Mouse (Mus musculus) v-Abl transformed pro-B cells (cell line): Measurements from ENCODE around the gene Mamstr.

ENCODE experiments used
- in situ Hi-C, 2 experiments: fragments of 400-800 bp; cut with MboI; formaldehyde crosslinking; loops; one replicate each; pipeline ENCODE4 v1.15.1; 2025; ENCODE audit not compliant: unreplicated experiment in 2 of 2

Mamstr gene

DNA sequence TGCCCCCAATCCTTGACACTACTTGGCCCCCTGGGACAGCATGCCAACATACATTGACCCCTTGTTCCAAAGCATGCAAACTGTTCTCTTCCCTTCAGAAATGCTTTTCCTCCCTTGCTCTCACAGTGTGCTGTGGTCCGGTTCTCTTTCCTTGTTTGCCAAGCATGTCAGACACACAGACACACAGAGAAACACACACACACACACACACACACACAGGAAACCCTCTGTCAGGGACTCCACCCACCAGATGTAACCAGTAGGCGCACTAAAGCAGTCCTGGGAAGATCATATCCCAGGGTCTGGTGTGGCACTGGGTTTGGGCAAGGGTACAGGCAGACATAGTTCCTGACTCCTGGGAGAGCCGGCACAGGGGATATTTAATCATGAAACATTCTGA, 47.1 kb downstream of the Mamstr start:
- in situ Hi-C loops = loop anchor here (10.0 to 25.0 kb wide), 2 partner anchors 92 to 225 kb away; partner anchors contain the start of genes Bax (in 1 of the 2) and Ftl1 (in 1 of the 2)

DNA sequence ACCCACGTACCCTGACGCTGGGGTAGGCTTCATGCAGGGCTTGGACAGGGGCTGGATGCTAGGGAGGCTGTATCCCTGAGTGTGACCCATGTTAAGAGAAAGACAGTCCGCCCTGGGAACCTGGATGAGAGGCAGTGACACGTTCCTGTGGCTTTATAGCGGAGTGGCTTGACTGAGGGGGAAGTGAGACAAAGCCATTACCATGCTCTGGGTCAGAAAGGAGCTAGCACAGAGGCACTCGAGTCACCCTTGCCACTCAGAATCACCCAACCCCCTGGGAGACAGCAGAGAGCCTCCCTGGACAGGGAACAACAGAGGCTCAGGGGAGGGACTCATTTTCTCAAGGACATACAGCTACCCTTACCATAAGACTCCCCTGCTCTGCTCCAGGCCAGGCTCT, 49.3 kb downstream of the Mamstr start:
- in situ Hi-C loops = loop anchor here (10.0 to 25.0 kb wide), 2 partner anchors 94 to 227 kb away; partner anchors contain the start of genes Bax (in 1 of the 2) and Ftl1 (in 1 of the 2)

DNA sequence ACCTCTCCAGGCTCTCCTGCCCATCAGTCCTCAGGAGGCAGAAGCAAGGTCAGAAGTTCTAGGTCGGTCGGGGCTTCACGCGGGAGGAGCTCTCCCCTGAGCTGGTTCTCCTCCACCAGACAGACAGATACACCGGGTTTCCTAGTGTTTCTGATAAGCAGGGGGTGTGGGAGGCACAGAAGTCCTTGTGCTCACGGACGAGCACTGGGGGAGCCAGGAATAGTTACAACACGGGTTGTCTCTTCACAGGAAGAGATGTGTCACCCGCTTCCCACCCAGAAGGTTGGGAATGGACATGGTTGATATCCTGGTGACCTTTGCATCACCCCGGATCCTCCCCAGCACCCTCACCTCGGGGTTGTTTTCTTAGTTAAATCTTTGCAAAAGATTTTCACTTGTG, 50.0 kb downstream of the Mamstr start:
- in situ Hi-C loops = loop anchor here (10.0 to 25.0 kb wide), 3 partner anchors 95 to 235 kb away; partner anchors contain the start of genes Ftl1 (in 2 of the 2) and Bax (in 1 of the 2)

DNA sequence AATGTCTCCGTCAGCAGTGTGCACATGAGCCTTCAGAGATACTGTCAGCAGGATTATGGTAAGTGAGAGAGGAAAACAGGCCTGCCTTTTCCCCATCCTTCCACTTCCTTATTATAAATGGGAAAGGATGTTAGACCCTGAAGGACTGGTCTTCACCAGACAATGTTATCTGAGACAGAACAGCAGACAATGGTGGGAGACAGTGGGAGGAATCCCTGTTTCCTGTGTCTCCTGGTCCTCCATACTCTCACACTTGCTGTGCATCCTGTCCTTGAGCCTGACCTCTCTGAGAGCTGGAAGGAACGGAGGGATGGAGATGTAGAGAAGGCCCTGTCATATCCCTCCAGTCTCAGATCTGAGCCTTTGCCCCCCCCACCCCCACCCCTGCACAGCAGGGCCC, 52.6 kb downstream of the Mamstr start:
- in situ Hi-C loops = loop anchor here (10.0 to 25.0 kb wide), 2 partner anchors 230 to 238 kb away; partner anchors contain the start of genes Ftl1 (in 2 of the 2) and Bax (in 1 of the 2)

DNA sequence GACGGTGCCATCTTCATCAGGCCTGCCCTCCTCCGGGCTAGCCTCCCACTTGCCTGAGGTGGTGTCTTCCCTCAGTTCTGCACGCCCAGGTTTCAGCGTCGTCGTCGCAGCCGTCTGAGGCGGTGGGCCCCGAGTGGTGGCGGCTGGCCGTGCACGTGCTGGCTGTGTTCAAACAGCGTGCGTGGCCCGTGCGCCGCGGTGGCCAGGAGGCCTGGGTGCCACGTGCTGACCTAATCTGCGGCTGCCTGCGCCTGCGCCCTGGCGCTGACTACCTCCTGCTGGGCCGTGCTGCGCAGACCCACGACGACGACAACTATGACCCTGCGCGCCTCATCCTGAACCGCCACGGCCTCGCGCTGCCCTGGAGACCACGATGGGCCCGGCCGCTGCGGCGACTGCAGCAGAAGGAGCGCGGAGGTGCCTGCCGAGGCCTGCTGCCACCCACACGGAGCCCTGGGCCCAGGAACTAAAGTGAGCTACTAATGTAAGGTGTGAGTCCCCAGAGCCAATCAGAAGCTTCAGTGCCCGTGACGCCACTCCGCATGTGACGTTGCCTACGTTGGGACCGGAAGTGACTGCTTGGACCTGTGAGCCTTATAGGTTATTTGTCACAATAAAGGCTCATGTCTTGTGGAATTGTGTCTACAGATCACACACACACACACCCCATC, 54.3 kb downstream of the Mamstr start, which contains the start of gene Sec1:
Gene Sec1, minus strand, starts transcription at position 482 of the 671 bp plus-strand sequence.
- in situ Hi-C loops = loop anchor here (10.0 to 25.0 kb wide), 2 partner anchors 232 to 239 kb away; partner anchors contain the start of genes Ftl1 (in 2 of the 2) and Bax (in 1 of the 2)

DNA sequence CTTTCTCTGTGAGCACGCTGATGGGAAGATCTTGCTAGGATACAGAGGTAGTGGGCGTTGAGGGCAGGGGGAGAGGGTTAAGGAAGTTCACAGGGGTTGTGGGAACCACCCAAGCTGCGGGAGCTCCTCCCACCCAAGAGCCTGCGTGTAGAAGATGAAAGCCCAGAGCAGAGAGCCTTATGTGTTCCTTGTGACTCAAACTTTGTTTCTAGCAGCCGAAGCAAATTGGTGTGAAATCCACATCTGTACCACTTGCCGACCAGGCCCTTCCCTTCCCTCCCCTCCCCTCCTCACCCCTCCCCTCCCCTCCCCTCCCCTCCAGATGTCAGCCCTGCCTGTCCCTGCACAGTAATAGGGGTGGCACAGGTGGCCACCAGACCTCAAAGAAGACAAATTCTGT, 55.3 kb downstream of the Mamstr start:
- in situ Hi-C loops = loop anchor here (10.0 to 25.0 kb wide), 2 partner anchors 233 to 240 kb away; partner anchors contain the start of genes Ftl1 (in 2 of the 2) and Bax (in 1 of the 2)
